Mouse (Mus musculus) lung, embryonic 16.5 days (tissue): Measurements from ENCODE around the gene Fads1. TPM values are rescaled to one million over a fixed set of nuclear protein-coding genes. Genes with fewer than 3 reads are reported as not detected.

Source experiments
- ATAC-seq: fragments of 200-750 bp; cut with Nextera tagmentation; 2 replicates; pipeline ENCODE4 v1.8.0; 2017; ENCODE audit warnings: low read depth, mild to moderate bottlenecking, moderate library complexity
- H3K27ac ChIP-seq: fragments of 300-500 bp; sonication (generic); 2 replicates; pipeline ENCODE4 v1.5.1; 2014; ENCODE audit warnings: mild to moderate bottlenecking, control low read depth, low read length
- H3K27me3 ChIP-seq: fragments of 300-500 bp; sonication (generic); 2 replicates; pipeline ENCODE4 v1.6.1; 2014; ENCODE audit warnings: low read depth, low read length, mixed read lengths; ENCODE audit not compliant: control insufficient read depth, insufficient read depth
- H3K36me3 ChIP-seq: fragments of 300-500 bp; sonication (generic); 2 replicates; pipeline ENCODE4 v1.6.1; 2014; ENCODE audit warnings: low read length; ENCODE audit not compliant: control insufficient read depth, insufficient read depth
- H3K4me1 ChIP-seq: fragments of 300-500 bp; sonication (generic); replicated peaks from 2 replicates; pipeline ENCODE4 v1.6.1; 2014; ENCODE audit warnings: low read length, mixed read lengths; ENCODE audit not compliant: control insufficient read depth, insufficient read depth
- H3K4me2 ChIP-seq: fragments of 300-500 bp; sonication (generic); 2 replicates; pipeline ENCODE4 v1.6.1; 2014; ENCODE audit warnings: low read depth, low read length, control low read depth
- H3K4me3 ChIP-seq: fragments of 300-500 bp; sonication (generic); 2 replicates; pipeline ENCODE4 v1.5.1; 2014; ENCODE audit warnings: mild to moderate bottlenecking, low read length, control low read depth
- H3K9ac ChIP-seq: fragments of 300-500 bp; sonication (generic); 2 replicates; pipeline ENCODE4 v1.6.1; 2014; ENCODE audit warnings: low read length, control low read depth
- H3K9me3 ChIP-seq: fragments of 300-500 bp; sonication (generic); 2 replicates; pipeline ENCODE4 v1.6.1; 2016; ENCODE audit warnings: low read length; ENCODE audit not compliant: control insufficient read depth
- WGBS: fragments of 180-500 bp; shearing (Covaris S2); extraction: QIAGEN DNeasy Blood & Tissue Kit; methylation state at CpG from one replicate; pipeline ENCODE4 v1.1.7; 2014; 5-methylcytosine and 5-hydroxymethylcytosine counted together
- polyA plus RNA-seq: library from polyadenylated mRNA; unstranded; fragments of >200 nt; fragmentation: Nextera tagmentation; extraction: Ambion mirVana; gene quantifications from 2 replicates; pipeline ENCODE4 v1.2.1, GENCODE M21; 2015

Gene Fads1
- polyA plus RNA-seq, 1 experiment from 2014 or later = 91.0 TPM

GRCm38 (mm10) chr19:10185876-10186275 lies 3.2 kb downstream of the Fads1 start:
- Histone ChIP-seq H3K4me1 (peaks cover 11% of the 10 kb centered on the region), H3K4me3 (no peak overlapping the region), H3K9me3 (no peaks in the 10 kb centered on the region), H3K27ac (no peak overlapping the region), H3K4me2 (no peak overlapping the region), H3K36me3 (peaks cover 22% of the 10 kb centered on the region), H3K9ac (no peak overlapping the region), H3K27me3 (no peaks in the 10 kb centered on the region)
- 90% methylated on average over 3 of the region's 3 CpGs for WGBS
- no peak for ATAC-seq

DNA sequence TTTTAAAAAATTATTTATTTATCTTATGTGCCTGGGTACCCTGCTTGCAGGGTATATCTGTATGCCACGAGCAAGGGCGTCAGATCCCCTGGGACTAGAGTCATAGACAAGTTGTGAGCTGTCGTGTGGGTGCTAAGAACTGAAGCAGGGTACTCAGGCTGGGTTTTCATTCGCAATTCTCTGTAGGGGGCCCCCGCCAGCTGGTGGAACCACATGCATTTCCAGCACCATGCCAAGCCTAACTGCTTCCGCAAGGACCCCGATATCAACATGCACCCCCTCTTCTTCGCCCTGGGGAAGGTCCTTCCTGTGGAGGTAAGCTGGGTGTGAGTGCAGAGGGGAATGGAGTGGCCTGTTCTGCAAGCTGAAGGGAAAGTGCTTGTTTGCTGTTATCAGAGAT lies 3.9 kb downstream of the Fads1 start:
- Histone ChIP-seq H3K4me1 (peaks cover 15% of the 10 kb centered on the region), H3K27ac (no peak overlapping the region), H3K4me3 (no peak overlapping the region), H3K9me3 (no peaks in the 10 kb centered on the region), H3K27me3 (no peaks in the 10 kb centered on the region), H3K4me2 (no peak overlapping the region), H3K36me3 (peaks cover 22% of the 10 kb centered on the region), H3K9ac (no peak overlapping the region)
- WGBS = 92% methylated on average over 8 of the region's 8 CpGs
- ATAC-seq = no peak

DNA sequence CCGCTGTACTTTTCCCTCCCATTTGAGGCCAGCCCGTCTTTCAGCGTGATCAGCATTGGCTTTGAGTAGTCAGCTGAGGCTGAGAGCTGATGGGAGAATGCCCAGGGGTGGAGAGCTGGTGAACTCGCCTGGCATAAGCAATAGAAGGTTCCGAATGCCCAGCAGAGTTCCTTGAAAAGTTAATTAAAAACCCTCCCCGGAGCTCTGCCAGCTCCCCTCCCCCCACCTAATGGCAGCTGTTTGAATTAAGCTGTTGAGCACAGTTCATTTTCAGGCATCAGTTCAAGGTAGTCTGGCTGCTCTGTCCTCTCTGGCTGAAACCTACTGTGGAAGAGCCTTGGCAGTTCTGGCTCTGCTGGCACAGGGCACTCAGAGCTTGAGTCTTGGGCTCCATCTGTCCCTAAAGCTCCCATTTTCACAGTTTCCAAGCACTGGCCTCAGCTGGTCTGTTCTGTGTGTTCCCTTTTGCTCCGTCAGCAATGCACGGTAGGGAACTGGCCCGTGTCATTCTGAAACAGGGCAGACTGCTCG lies 5.7 kb downstream of the Fads1 start:
- 86% methylated on average over 10 of the region's 10 CpGs for WGBS
- H3K9ac ChIP-seq = no peak overlapping the region
- no peak overlapping the region for H3K4me3 ChIP-seq
- no peak overlapping the region for H3K27ac ChIP-seq
- peaks cover 35% of the 10 kb centered on the region for H3K36me3 ChIP-seq
- H3K4me2 ChIP-seq = no peak overlapping the region
- H3K27me3 ChIP-seq = no peaks in the 10 kb centered on the region
- ATAC-seq = no peak
- no peaks in the 10 kb centered on the region for H3K9me3 ChIP-seq
- H3K4me1 ChIP-seq = peaks cover 11% of the 10 kb centered on the region

DNA sequence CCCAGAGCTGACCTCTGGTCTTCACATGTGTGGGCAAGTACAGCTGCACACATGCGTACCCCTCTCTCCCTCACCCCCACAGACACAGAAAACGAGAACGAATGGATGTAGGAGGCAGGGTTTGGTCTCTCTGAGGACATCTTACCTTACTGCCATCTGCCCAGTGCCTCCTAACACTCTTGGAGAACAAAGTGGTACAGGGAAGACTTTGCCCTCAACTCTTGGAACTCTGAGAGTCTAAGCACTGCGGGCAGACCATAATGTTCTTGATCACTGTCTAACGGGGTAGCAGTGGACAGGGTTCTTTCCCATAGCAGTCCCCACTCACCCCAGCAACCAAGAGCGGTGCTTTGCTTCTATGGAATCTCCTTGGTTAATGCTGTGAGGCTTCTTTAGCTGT lies 6.3 kb downstream of the Fads1 start:
- peaks cover 40% of the 10 kb centered on the region for H3K36me3 ChIP-seq
- H3K27ac ChIP-seq = no peak overlapping the region

DNA sequence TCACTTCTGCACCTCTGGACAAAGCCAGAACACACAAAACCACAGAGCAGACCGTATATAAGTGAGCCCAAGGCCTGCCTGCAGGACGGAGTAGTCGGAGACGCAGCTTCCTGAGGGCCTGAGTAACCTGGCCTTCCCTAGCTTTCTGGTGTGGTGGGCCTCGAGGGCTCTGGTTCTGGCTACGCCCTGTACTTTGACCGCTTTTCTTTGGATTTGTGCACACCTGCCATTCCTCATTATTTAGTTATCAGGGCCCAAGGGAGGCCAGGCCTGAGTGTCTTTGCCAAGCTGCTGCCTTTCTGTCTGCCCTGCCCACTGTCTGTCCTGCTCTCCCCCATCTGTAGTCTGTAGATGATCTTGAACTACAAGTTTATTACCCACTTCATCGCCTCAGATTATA lies 7.3 kb downstream of the Fads1 start:
- no peaks in the 10 kb centered on the region for H3K9me3 ChIP-seq
- no peak overlapping the region for H3K9ac ChIP-seq
- no peak overlapping the region for H3K4me2 ChIP-seq
- 93% methylated on average over 8 of the region's 8 CpGs for WGBS
- H3K36me3 ChIP-seq = peaks cover 40% of the 10 kb centered on the region
- ATAC-seq = no peak
- no peak overlapping the region for H3K27ac ChIP-seq
- H3K27me3 ChIP-seq = no peaks in the 10 kb centered on the region
- 0 out of 2 replicates have a peak, but pooled peaks cover 3% of the 10 kb centered on the region for H3K4me1 ChIP-seq
- H3K4me3 ChIP-seq = no peak overlapping the region

More for the DNA sequence above, 6.3 kb downstream of the Fads1 start:
- 94% methylated on average over 6 of the region's 6 CpGs for WGBS
- H3K4me3 ChIP-seq = no peak overlapping the region
- H3K9me3 ChIP-seq = no peaks in the 10 kb centered on the region
- H3K4me2 ChIP-seq = no peak overlapping the region
- no peak for ATAC-seq
- H3K9ac ChIP-seq = no peak overlapping the region
- H3K27me3 ChIP-seq = no peaks in the 10 kb centered on the region
- peaks cover 10% of the 10 kb centered on the region for H3K4me1 ChIP-seq

DNA sequence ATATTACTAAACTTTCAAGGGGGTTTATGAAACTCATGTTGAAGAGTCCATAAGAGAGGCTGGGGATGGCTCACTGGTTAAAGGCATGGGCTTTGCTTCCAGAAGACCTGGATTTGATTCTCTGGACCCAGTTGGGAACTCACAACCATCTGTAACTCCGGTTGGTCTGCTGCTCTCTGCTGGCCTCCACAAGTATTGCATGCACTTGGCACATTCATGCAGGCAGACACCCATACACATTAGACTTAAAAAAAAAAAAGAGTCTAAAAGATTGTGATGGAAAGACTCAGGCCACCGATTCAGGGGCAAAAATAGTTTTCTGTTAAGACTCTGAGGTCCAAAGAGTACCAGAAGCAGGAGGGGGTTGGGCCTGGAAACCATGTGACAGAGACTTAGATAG lies 8.1 kb downstream of the Fads1 start:
- no peaks in the 10 kb centered on the region for H3K27me3 ChIP-seq
- H3K4me1 ChIP-seq = 0 out of 2 replicates have a peak, but pooled peaks cover 3% of the 10 kb centered on the region
- H3K27ac ChIP-seq = no peak overlapping the region
- ATAC-seq = peak; percentile 16; the same call in 1 of the 2 replicates
- 30% methylated on average over 2 of the region's 2 CpGs for WGBS
- H3K4me3 ChIP-seq = no peak overlapping the region
- no peaks in the 10 kb centered on the region for H3K9me3 ChIP-seq
- H3K9ac ChIP-seq = no peak overlapping the region
- H3K36me3 ChIP-seq = peaks cover 42% of the 10 kb centered on the region
- no peak overlapping the region for H3K4me2 ChIP-seq

- no peak overlapping the region for H3K4me3 ChIP-seq
- no peaks in the 10 kb centered on the region for H3K27me3 ChIP-seq
- H3K9me3 ChIP-seq = no peaks in the 10 kb centered on the region
- ATAC-seq = 0 out of 2 replicates have a peak, but pooled peaks have one; percentile 5
- H3K9ac ChIP-seq = no peak overlapping the region
- 51% methylated on average over 7 of the region's 7 CpGs for WGBS
- H3K36me3 ChIP-seq = peaks cover 39% of the 10 kb centered on the region
- H3K4me2 ChIP-seq = no peak overlapping the region
- 0 out of 2 replicates have a peak, but pooled peaks cover 3% of the 10 kb centered on the region for H3K4me1 ChIP-seq
- H3K27ac ChIP-seq = no peak overlapping the region
These were observed 8.6 kb downstream of the Fads1 start for GRCm38 (mm10) chr19:10191326-10191725.

- Histone ChIP-seq H3K9ac (no peak overlapping the region), H3K4me2 (no peak overlapping the region), H3K9me3 (no peaks in the 10 kb centered on the region), H3K4me1 (0 out of 2 replicates have a peak, but pooled peaks cover 3% of the 10 kb centered on the region), H3K4me3 (no peak overlapping the region), H3K36me3 (peaks cover 25% of the 10 kb centered on the region), H3K27me3 (no peaks in the 10 kb centered on the region), H3K27ac (no peak overlapping the region)
- ATAC-seq = no peak
- WGBS = 74% methylated on average over 11 of the region's 11 CpGs
These were observed 11.6 kb downstream of the Fads1 start for GRCm38 (mm10) chr19:10194337-10194736.

- Histone ChIP-seq H3K27me3 (no peaks in the 10 kb centered on the region), H3K4me1 (0 out of 2 replicates have a peak, but pooled peaks cover 3% of the 10 kb centered on the region), H3K4me2 (no peak overlapping the region), H3K9me3 (no peaks in the 10 kb centered on the region), H3K4me3 (no peak overlapping the region), H3K27ac (no peak overlapping the region), H3K36me3 (peaks cover 30% of the 10 kb centered on the region), H3K9ac (no peak overlapping the region)
- 61% methylated on average over 5 of the region's 5 CpGs for WGBS
- no peak for ATAC-seq
These were observed 12.6 kb downstream of the Fads1 start for GRCm38 (mm10) chr19:10195252-10195651.

DNA sequence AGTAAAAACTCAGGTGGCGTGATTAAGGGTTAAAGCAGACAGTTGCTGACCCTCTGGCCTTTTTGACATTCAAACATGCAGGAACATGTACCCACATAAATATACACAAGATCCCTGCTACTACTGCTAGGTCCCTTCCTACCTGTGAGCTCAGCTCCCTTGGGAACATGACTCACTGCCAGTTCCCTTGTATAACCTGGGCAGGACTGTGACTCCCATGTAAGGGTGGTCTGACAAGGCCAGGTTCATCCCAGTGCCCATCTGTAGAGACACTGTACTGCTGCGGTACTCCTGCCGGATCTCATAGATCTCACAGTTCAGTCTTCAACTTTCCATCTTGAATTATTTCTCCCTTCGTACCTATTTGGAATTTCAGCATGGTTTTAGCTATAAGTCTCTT lies 14.4 kb downstream of the Fads1 start:
- H3K27me3 ChIP-seq = no peaks in the 10 kb centered on the region
- no peak overlapping the region for H3K4me3 ChIP-seq
- no peak overlapping the region for H3K4me2 ChIP-seq
- WGBS = 83% methylated on average over 4 of the region's 4 CpGs
- H3K36me3 ChIP-seq = peaks cover 33% of the 10 kb centered on the region
- H3K27ac ChIP-seq = no peak overlapping the region
- H3K9ac ChIP-seq = no peak overlapping the region
- H3K4me1 ChIP-seq = no peaks in the 10 kb centered on the region
- no peaks in the 10 kb centered on the region for H3K9me3 ChIP-seq
- ATAC-seq = no peak
